Mouse (Mus musculus): Measurements from ENCODE around the gene Nln.

Gene Nln

GRCm38 (mm10) chr13:104015246-104016105 lies 93.9 kb downstream of the Nln start:
- no peak for DNase-seq (ENCODE audit: low read depth, low spot score)

GRCm38 (mm10) chr13:104014038-104014437 lies 95.4 kb downstream of the Nln start:
- DNase-seq (ENCODE audit: low read depth, low spot score), result no peak

- no peak for DNase-seq (ENCODE audit: low read depth, low spot score)
Measured at GRCm38 (mm10) chr13:104013380-104013779, 96.0 kb downstream of the Nln start.

GRCm38 (mm10) chr13:104012214-104012833 lies 97.1 kb downstream of the Nln start:
- no peak for DNase-seq (ENCODE audit: low read depth, low spot score)

- DNase-seq (ENCODE audit: low read depth, low spot score), result no peak
Measured at GRCm38 (mm10) chr13:104011289-104011688, 98.1 kb downstream of the Nln start.

- DNase-seq (ENCODE audit: low read depth, low spot score), result no peak
Measured at GRCm38 (mm10) chr13:104005231-104005845, 104.1 kb downstream of the Nln start.

GRCm38 (mm10) chr13:103994085-103994455 lies 115.3 kb downstream of the Nln start:
- no peak for DNase-seq (ENCODE audit: low read depth, low spot score)

- DNase-seq (ENCODE audit: low read depth, low spot score), result no peak
Measured at GRCm38 (mm10) chr13:103993142-103994084, 116.0 kb downstream of the Nln start.

- no peak for DNase-seq (ENCODE audit: low read depth, low spot score)
Measured at GRCm38 (mm10) chr13:103986660-103987059, 122.8 kb downstream of the Nln start.

GRCm38 (mm10) chr13:103985510-103986278 lies 123.7 kb downstream of the Nln start:
- DNase-seq (ENCODE audit: low read depth, low spot score), result no peak

- no peak for DNase-seq (ENCODE audit: low read depth, low spot score)
Measured at GRCm38 (mm10) chr13:103982376-103982775, 127.0 kb downstream of the Nln start.

- DNase-seq (ENCODE audit: low read depth, low spot score), result no peak
Measured at GRCm38 (mm10) chr13:103980414-103980813, 129.0 kb downstream of the Nln start.

GRCm38 (mm10) chr13:103978286-103978866 lies 131.0 kb downstream of the Nln start:
- no peak for DNase-seq (ENCODE audit: low read depth, low spot score)

GRCm38 (mm10) chr13:103977844-103978243 lies 131.6 kb downstream of the Nln start:
- no peak for DNase-seq (ENCODE audit: low read depth, low spot score)

- DNase-seq (ENCODE audit: low read depth, low spot score), result no peak
Measured at GRCm38 (mm10) chr13:103976181-103976724, 133.2 kb downstream of the Nln start.

GRCm38 (mm10) chr13:103975101-103975500 lies 134.3 kb downstream of the Nln start:
- DNase-seq (ENCODE audit: low read depth, low spot score), result no peak

GRCm38 (mm10) chr13:103973977-103974376 lies 135.4 kb downstream of the Nln start:
- DNase-seq (ENCODE audit: low read depth, low spot score), result no peak

Measured in forelimb bud, embryonic 11.5 days (tissue).